Mouse (Mus musculus) Patski (cell line): ENCODE results near the gene Atp6v1a. TPM values are rescaled to one million over a fixed set of nuclear protein-coding genes. Genes with fewer than 3 reads are reported as not detected.

Source experiments
- ATAC-seq: fragments of 100-300 bp; one replicate; pipeline ENCODE4 v1.8.0; 2021
- CTCF ChIA-PET: fragments of 350-600 bp; sonication (Branson Sonifier 250); formaldehyde crosslinking; loops from one replicate; lab custom pipeline; 2022; ENCODE audit warnings: inconsistent platforms; lab: Charles Lee
- POLR2A ChIA-PET: fragments of 350-600 bp; sonication (Branson Sonifier 250); formaldehyde crosslinking; loops from one replicate; lab custom pipeline; 2022; ENCODE audit warnings: antibody characterized with exemption, inconsistent platforms; lab: Charles Lee
- DNase-seq: peaks from one replicate; pipeline ENCODE4 v3.0.0-alpha.2; 2011; ENCODE audit warnings: low read depth, low spot score
- H3K27me3 ChIP-seq: fragments of 371-371 bp; one replicate; pipeline ENCODE4 v1.5.1; 2021
- CTCF ChIP-seq: fragments of 100-300 bp; IDR thresholded peaks from one replicate; pipeline ENCODE4 v1.5.1; 2021
- in situ Hi-C: fragments of 300-500 bp; cut with MboI; formaldehyde crosslinking; loops from 3 replicates; pipeline ENCODE4 v1.11.1; 2018; ENCODE audit warnings: low pct_unique_long_range_greater_than_20kb, mixed read lengths
- polyA plus RNA-seq: library from polyadenylated mRNA; unstranded; gene quantifications from one replicate; pipeline ENCODE4 v1.2.3, GENCODE M21; 2021

Atp6v1a gene
- polyA plus RNA-seq, 1 experiment from 2014 or later: 125 TPM

- ChIA-PET CTCF (interaction anchor here (0.8 to 1.3 kb wide), 3 partner anchors 9 to 21 kb away, joined by 3 to 5 read pairs (median 3); no protein-coding TSS in a partner anchor), POLR2A (no interaction called here)
- no peaks in the 10 kb centered on the region for H3K27me3 ChIP-seq
- in situ Hi-C loops: loop anchor here (25.0 kb wide), 1 partner anchor 1021 kb away; the partner anchor contains the start of genes Atg3 and Slc35a5
- ATAC-seq: no peak
- DNase-seq: no peak
- no peak for TF ChIP-seq CTCF
Measured at GRCm38 (mm10) chr16:44141483-44141882, 2.0 kb upstream of the Atp6v1a start.

- DNase-seq (no peak), ATAC-seq (peak; percentile 67)
- peak; percentile 54 for TF ChIP-seq CTCF
- in situ Hi-C loops: loop anchor here (25.0 kb wide), 1 partner anchor 1022 kb away; the partner anchor contains the start of genes Atg3 and Slc35a5
- H3K27me3 ChIP-seq: no peaks in the 10 kb centered on the region
- ChIA-PET POLR2A (interaction anchor here (0.8 to 1.2 kb wide), 3 partner anchors 11 to 73 kb away, joined by 3 read pairs; no protein-coding TSS in a partner anchor), CTCF (interaction anchor here (0.8 to 1.5 kb wide), 6 partner anchors 11 to 86 kb away, joined by 3 to 5 read pairs (median 3); no protein-coding TSS in a partner anchor)
Measured at GRCm38 (mm10) chr16:44140186-44140787, 782 bp upstream of the Atp6v1a start.

DNA sequence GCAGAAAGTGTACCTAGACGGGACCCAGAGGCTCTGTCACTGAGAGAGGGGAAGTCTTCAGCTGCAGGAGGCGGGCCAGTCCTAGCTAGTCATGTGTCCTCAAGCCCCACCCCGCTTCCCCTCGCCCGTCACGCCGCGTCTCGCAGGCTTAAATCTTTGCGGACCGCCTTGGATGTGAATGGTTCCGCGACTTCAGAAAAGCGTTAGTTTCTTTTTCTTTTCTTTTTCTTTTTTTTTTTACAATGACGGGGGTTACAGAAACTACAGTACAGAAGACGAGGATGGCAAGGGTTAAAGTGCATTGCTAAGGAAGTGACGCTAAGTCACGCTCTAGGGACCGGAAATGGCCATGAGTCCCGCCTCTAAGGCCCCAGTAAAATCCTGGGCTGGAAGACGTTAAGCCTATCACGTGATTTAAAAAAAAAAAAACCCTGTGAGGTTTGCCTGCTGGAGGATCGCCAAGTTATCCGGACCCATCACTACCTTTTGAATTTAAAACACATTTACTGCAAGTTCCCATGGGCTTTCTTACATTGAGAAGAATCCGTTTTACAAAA lies 448 bp downstream of the Atp6v1a start:
- DNase-seq (peak; percentile 83), ATAC-seq (peak; percentile 87)
- in situ Hi-C loops: loop anchor here (25.0 kb wide), 1 partner anchor 1023 kb away; the partner anchor contains the start of genes Atg3 and Slc35a5
- no peak for TF ChIP-seq CTCF
- POLR2A ChIA-PET: interaction anchor here (1.2 kb wide), 1 partner anchor 33 kb away, joined by 3 read pairs; no protein-coding TSS in a partner anchor
- no peaks in the 10 kb centered on the region for H3K27me3 ChIP-seq
- CTCF ChIA-PET: interaction anchor here (1.0 to 1.5 kb wide), 2 partner anchors 20 to 87 kb away, joined by 3 read pairs; no protein-coding TSS in a partner anchor

DNA sequence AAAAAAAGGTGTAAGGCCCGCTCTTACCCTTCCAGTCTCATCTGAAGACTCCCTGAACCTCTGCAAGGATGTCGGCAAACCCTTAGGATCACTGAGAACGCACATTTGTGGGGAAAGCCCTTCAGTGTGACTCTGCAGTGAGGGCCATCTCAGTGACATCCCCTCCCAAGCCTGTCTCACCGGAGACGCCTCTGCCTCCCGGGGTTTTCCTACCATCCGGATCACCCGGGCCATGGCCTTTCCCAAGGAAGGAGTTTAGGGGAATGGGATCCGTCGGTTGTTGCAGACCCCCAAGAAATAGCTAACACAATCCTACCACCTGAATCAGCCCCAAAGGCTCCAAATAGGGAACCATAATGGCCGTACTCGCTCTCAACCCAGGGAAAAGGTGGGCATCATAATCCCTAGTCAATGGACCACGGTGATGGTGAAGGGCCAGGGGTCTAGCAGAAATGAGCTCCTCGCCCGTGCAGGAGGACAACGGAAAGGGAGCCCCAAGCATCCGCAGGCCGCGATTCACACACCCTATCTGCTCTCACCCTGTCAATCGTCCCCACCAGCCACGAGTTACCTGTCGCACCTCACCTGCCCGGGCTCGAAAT lies 1.0 kb downstream of the Atp6v1a start:
- H3K27me3 ChIP-seq: no peaks in the 10 kb centered on the region
- in situ Hi-C loops: loop anchor here (25.0 kb wide), 1 partner anchor 1024 kb away; the partner anchor contains the start of genes Atg3 and Slc35a5
- TF ChIP-seq CTCF: no peak
- ATAC-seq (peak; percentile 3), DNase-seq (no peak)
- CTCF ChIA-PET: no interaction called here
- POLR2A ChIA-PET: interaction anchor here (1.2 kb wide), 1 partner anchor 34 kb away, joined by 3 read pairs; no protein-coding TSS in a partner anchor

DNA sequence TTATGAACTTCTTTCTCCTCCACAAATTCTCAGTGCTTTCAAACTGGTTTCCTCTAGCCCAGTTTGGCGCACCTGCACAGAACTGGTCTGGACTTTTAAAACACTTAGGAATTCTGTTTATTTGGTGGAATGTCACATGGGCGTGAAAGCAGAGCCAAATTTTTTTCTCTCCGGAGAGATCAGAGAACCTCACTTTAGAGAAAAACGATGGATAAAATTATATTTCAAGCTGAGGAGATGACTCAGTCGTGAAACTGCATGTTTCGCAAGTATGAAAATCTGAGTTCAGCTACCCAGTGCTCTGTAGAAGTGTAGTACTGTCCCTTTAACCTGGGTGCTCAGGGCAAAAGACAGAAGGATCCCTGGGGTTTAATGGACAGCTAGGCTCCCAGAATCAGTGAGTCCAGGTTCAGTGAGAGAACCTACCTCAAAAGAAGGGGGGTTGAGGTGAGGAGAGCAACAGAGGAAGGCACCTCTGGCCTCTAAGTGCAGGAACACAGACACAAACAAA lies 2.9 kb downstream of the Atp6v1a start:
- in situ Hi-C loops: loop anchor here (25.0 kb wide), 1 partner anchor 1026 kb away; the partner anchor contains the start of genes Atg3 and Slc35a5
- DNase-seq (no peak), ATAC-seq (no peak)
- CTCF ChIA-PET: no interaction called here
- no peaks in the 10 kb centered on the region for H3K27me3 ChIP-seq
- TF ChIP-seq CTCF: no peak
- POLR2A ChIA-PET: interaction anchor here (0.6 kb wide), 1 partner anchor 147 kb away, joined by 3 read pairs; no protein-coding TSS in a partner anchor

- ChIA-PET POLR2A (interaction anchor here (1.1 kb wide), 1 partner anchor 41 kb away, joined by 4 read pairs; no protein-coding TSS in a partner anchor), CTCF (interaction anchor here (2.2 kb wide), 1 partner anchor 9 kb away, joined by 5 read pairs; no protein-coding TSS in a partner anchor)
- in situ Hi-C loops: loop anchor here (25.0 kb wide), 1 partner anchor 1029 kb away; the partner anchor contains the start of genes Atg3 and Slc35a5
- TF ChIP-seq CTCF: no peak
- no peaks in the 10 kb centered on the region for H3K27me3 ChIP-seq
- DNase-seq (no peak), ATAC-seq (no peak)
Measured at GRCm38 (mm10) chr16:44133187-44133586, 6.3 kb downstream of the Atp6v1a start.

- DNase-seq (no peak), ATAC-seq (no peak)
- CTCF ChIA-PET: no interaction called here
- H3K27me3 ChIP-seq: no peaks in the 10 kb centered on the region
- no peak for TF ChIP-seq CTCF
- in situ Hi-C loops: loop anchor here (25.0 kb wide), 1 partner anchor 1030 kb away; the partner anchor contains the start of genes Atg3 and Slc35a5
- POLR2A ChIA-PET: interaction anchor here (1.1 kb wide), 1 partner anchor 42 kb away, joined by 4 read pairs; no protein-coding TSS in a partner anchor
Measured at GRCm38 (mm10) chr16:44132300-44132699, 7.2 kb downstream of the Atp6v1a start.

DNA sequence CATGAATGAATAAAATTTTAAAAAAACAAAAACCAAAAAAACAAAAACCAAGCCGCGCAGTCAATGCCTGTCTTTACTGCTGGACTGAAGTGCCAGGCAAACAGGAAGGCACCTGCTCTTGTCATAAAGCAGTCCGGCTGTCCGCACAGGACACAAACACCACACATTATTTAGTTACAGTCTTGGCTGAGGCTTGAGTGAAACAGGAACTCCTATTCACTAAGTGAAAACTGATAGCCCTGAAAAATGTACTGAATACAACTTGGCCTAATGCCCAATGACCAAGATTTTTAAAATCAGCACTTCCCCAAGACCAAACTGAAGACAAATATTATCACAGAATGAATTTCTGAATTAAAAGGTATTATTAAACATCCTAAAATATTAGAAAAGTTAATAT lies 13.1 kb downstream of the Atp6v1a start:
- no peak for TF ChIP-seq CTCF
- H3K27me3 ChIP-seq: no peaks in the 10 kb centered on the region
- DNase-seq: no peak
- CTCF ChIA-PET: no interaction called here
- no peak for ATAC-seq
- in situ Hi-C loops: loop anchor here (25.0 kb wide), 1 partner anchor 1036 kb away; the partner anchor contains the start of genes Atg3 and Slc35a5
- POLR2A ChIA-PET: no interaction called here

DNA sequence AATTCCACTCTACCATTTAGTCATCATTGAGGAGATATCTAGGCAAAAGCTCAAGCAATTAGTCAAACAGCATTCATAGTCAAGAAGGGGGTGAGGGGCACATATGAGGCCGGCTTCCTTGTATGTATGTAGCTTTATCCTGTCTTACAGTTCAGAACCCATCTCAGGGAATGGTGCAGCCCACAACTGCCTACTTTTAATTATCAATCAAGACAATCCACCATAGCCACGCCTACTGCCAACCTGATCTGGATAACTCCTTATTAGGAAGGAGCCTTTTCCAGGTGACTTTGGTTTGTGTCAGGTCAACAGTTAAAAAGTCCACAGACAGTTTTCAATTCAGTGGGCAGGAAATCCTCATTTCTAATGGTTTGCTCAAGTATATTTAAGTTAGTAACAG lies 14.1 kb downstream of the Atp6v1a start:
- ATAC-seq: no peak
- in situ Hi-C loops: loop anchor here (25.0 kb wide), 1 partner anchor 1037 kb away; the partner anchor contains the start of genes Atg3 and Slc35a5
- H3K27me3 ChIP-seq: no peaks in the 10 kb centered on the region
- no peak for DNase-seq
- ChIA-PET POLR2A (interaction anchor here (0.5 kb wide), 1 partner anchor 47 kb away, joined by 3 read pairs; no protein-coding TSS in a partner anchor), CTCF (interaction anchor here (1.3 kb wide), 1 partner anchor 17 kb away, joined by 3 read pairs; no protein-coding TSS in a partner anchor)
- no peak for TF ChIP-seq CTCF
